Mouse (Mus musculus): ENCODE results near the gene Cdc42bpb. TPM values are rescaled to one million over a fixed set of nuclear protein-coding genes. Genes with fewer than 3 reads are reported as not detected.
A peak's percentile ranks its signal among the peaks of the same experiment; 100 is the strongest.

Cdc42bpb gene
- total RNA-seq, 2 experiments from 2014 or later: 112 to 153 TPM

- no peak for DNase-seq
Observed at GRCm38 (mm10) chr12:111340692-111341091, 36.8 kb downstream of the Cdc42bpb start.

- DNase-seq: peak in 1 of 2 experiments; percentile 28
Observed at GRCm38 (mm10) chr12:111337864-111338354, 39.6 kb downstream of the Cdc42bpb start.

GRCm38 (mm10) chr12:111333020-111333605, 44.4 kb downstream of the Cdc42bpb start:
- no peak for DNase-seq

- no peak for DNase-seq
Observed at GRCm38 (mm10) chr12:111332443-111332842, 45.1 kb downstream of the Cdc42bpb start.

- DNase-seq: no peak
Observed at GRCm38 (mm10) chr12:111331573-111331972, 45.9 kb downstream of the Cdc42bpb start.

DNA sequence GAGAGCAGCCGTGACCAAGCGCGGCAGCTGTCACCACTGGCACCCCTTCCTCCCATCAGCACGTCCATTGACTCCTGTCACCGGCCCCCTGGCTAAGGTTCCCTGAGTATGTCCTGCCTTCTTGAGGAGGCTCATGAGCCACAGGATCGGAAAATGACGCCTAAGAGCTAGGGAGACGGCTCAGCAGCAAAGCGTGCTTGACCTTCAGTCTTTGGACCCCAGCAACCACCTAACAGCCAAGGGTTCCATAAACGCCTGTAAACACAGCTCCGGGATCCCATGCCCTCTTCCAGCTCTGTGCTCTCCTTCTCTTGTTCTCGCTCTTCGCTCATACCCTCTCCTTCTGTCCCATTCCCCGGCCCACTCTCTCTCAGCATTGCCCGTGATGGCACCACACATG, 48.2 kb downstream of the Cdc42bpb start:
- no peak for DNase-seq

DNA sequence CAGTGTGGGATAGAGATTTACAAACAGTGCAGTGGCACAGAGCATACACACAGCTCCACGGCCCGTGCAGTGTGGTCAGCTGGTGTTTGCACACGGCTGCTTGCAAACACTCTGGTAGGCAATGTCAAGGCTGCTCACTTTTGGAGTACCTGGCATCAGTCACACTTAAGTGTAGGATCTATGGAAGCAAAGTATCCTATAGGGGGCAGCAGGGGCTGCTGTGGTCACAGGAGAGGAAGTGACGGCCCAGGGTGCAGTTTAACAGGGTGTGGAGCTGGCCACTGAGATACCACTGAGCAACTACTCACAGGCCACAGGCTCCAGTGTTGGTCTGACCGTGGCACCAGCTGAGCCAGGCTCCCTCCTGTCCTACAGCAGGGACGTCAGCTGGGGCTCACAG, 49.2 kb downstream of the Cdc42bpb start:
- no peak for DNase-seq

GRCm38 (mm10) chr12:111325744-111326424, 51.6 kb downstream of the Cdc42bpb start:
- peak in 1 of 2 experiments; percentile 64 for DNase-seq

DNA sequence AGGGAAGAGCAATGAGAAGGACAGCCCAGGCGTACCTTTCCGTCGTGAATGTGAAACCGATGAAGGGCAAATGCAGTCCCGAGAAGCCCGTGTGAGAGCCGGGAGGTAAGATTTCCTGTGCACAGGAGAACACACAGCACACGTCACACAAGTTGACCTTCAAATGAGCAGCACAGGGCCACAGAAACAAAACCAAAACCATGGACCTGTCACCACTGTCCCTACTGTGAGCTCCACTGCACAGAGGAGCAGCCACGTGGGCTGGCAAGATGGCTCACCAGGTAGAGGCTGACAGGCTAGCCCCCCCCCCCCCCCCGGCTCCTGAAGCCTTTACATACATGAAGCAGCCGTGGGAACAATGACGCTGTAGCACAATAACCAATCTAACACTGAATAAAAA, 52.6 kb downstream of the Cdc42bpb start:
- DNase-seq: no peak

GRCm38 (mm10) chr12:111324536-111324935, 53.0 kb downstream of the Cdc42bpb start:
- DNase-seq: no peak

- DNase-seq: no peak
Observed at GRCm38 (mm10) chr12:111323423-111323822, 54.1 kb downstream of the Cdc42bpb start.

- no peak for DNase-seq
Observed at GRCm38 (mm10) chr12:111321832-111322231, 55.7 kb downstream of the Cdc42bpb start.

- no peak for DNase-seq
Observed at GRCm38 (mm10) chr12:111320549-111320948, 57.0 kb downstream of the Cdc42bpb start.

DNA sequence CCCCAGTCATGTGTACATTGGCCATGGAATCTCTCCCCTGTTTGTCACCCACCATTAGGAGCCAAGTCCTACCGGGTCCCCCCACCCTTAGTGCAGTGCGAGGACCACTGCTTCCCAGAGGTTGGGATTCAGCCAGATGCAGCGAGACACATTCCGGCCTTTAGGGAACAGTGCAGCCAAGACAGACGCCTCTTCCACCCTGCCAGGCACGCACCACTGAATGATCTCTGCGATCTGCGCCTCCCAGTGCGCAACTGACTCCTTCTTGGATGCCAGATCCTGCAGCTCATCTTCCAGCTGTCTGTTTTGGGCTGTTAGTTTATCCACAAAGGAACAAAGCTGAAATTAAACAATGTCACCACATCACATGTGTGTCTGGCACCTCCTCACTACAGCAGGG, 59.8 kb downstream of the Cdc42bpb start:
- no peak for DNase-seq

- DNase-seq: peak; percentile 24 to 50
Observed at GRCm38 (mm10) chr12:111314273-111314672, 63.2 kb downstream of the Cdc42bpb start.

GRCm38 (mm10) chr12:111311775-111312174, 65.7 kb downstream of the Cdc42bpb start:
- no peak for DNase-seq

DNA sequence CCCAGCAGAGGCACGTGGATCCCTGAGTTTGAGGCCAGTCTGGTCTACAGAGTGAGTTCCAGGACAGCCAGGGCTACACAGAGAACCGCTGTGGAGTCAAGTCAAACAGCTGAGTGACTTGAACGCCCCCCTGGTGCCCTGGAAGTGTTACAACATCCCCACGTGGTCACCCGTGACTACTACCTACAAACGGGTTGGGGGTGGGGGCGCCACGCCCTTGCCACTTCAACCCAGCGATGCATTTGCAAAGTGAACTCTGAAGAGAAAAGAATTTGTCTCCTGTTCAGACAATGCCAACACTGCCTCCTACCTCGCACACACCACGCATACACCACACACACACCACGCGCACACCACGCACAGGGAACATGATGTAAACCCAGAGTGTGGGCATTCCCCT, 67.6 kb downstream of the Cdc42bpb start:
- no peak for DNase-seq

DNA sequence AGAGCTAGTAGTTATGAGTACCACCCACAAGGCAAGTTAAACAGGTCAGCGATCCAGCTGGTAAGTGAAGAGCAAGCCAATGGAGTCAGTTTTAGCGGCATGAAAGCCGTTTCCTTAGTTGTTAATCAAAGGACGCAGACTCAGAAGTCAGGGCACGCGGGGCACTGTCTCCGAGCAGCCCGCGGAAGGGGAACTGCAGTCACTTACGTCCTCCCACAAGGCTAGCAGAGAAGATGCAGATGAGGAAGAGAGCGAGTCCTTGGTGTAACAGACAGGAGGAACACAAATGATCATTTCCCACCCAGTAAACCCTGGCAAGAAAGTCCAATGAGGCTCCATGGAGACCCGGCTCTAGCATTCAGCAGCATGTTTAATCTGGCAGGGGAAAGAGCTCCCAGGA, 68.3 kb downstream of the Cdc42bpb start:
- no peak for DNase-seq

GRCm38 (mm10) chr12:111306821-111307220, 70.7 kb downstream of the Cdc42bpb start:
- DNase-seq: peak; percentile 86 to 88

GRCm38 (mm10) chr12:111303702-111304337, 73.7 kb downstream of the Cdc42bpb start:
- DNase-seq: no peak

DNA sequence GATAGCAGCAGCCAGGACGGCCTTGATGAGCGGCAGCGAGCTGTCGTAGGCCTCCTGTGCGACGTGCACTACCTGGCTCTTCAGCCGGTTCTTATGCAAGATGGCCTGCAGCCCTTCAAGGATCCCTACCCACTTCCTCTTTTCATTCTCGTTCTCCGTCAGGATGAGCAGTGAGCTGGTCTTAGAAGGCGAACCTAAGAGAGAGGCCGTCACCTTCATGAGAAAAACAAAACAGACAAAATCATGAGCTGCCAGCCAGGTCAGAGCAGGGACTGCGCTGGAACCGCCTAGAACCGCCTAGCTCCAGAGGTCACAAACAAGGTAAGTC, 75.5 kb downstream of the Cdc42bpb start:
- DNase-seq: no peak

- DNase-seq: no peak
Observed at GRCm38 (mm10) chr12:111301322-111302017, 76.0 kb downstream of the Cdc42bpb start.

- no peak for DNase-seq
Observed at GRCm38 (mm10) chr12:111293025-111293424, 84.5 kb downstream of the Cdc42bpb start.
